Mouse (Mus musculus): ENCODE data around the gene Gprc5b. TPM values are rescaled to one million over a fixed set of nuclear protein-coding genes. Genes with fewer than 3 reads are reported as not detected.

Gene Gprc5b
- polyA plus RNA-seq, 1 experiment from 2014 or later = 17.8 TPM

GRCm38 (mm10) chr7:118935306-118935705, 59.7 kb downstream of the Gprc5b start:
- Histone ChIP-seq H3K36me3 (ENCODE audit: control insufficient read depth, insufficient read depth, low read length) (no peaks in the 10 kb centered on the region), H3K27me3 (ENCODE audit: control insufficient read depth, insufficient read depth, low read length) (no peaks in the 10 kb centered on the region), H3K9ac (ENCODE audit: low read length) (no peak overlapping the region), H3K4me3 (ENCODE audit: low read depth, low read length) (no peak overlapping the region), H3K9me3 (ENCODE audit: control insufficient read depth, low read length) (no peaks in the 10 kb centered on the region), H3K4me1 (ENCODE audit: control insufficient read depth, insufficient read depth, low read length) (no peaks in the 10 kb centered on the region), H3K27ac (ENCODE audit: low read depth, low read length) (no peak overlapping the region), H3K4me2 (ENCODE audit: low read depth) (no peak overlapping the region)
- DNase-seq (ENCODE audit: low spot score) = no peak
- WGBS = 68% methylated on average over 2 of the region's 2 CpGs
- ATAC-seq (ENCODE audit: insufficient read depth, low FRiP score, low TSS enrichment) = no peak

- no peak for ATAC-seq (ENCODE audit: insufficient read depth, low FRiP score, low TSS enrichment)
- Histone ChIP-seq H3K27me3 (ENCODE audit: control insufficient read depth, insufficient read depth, low read length) (no peaks in the 10 kb centered on the region), H3K9ac (ENCODE audit: low read length) (no peak overlapping the region), H3K27ac (ENCODE audit: low read depth, low read length) (no peak overlapping the region), H3K4me2 (ENCODE audit: low read depth) (no peak overlapping the region), H3K9me3 (ENCODE audit: control insufficient read depth, low read length) (no peaks in the 10 kb centered on the region), H3K4me3 (ENCODE audit: low read depth, low read length) (no peak overlapping the region), H3K36me3 (ENCODE audit: control insufficient read depth, insufficient read depth, low read length) (no peaks in the 10 kb centered on the region), H3K4me1 (ENCODE audit: control insufficient read depth, insufficient read depth, low read length) (no peaks in the 10 kb centered on the region)
- no peak for DNase-seq (ENCODE audit: low spot score)
- 83% methylated on average over 17 of the region's 17 CpGs for WGBS
Measured at GRCm38 (mm10) chr7:118931502-118932395, 63.3 kb downstream of the Gprc5b start.

- Histone ChIP-seq H3K4me1 (ENCODE audit: control insufficient read depth, insufficient read depth, low read length) (no peaks in the 10 kb centered on the region), H3K27me3 (ENCODE audit: control insufficient read depth, insufficient read depth, low read length) (no peaks in the 10 kb centered on the region), H3K4me3 (ENCODE audit: low read depth, low read length) (no peak overlapping the region), H3K27ac (ENCODE audit: low read depth, low read length) (no peak overlapping the region), H3K9me3 (ENCODE audit: control insufficient read depth, low read length) (no peaks in the 10 kb centered on the region), H3K4me2 (ENCODE audit: low read depth) (no peak overlapping the region), H3K36me3 (ENCODE audit: control insufficient read depth, insufficient read depth, low read length) (no peaks in the 10 kb centered on the region), H3K9ac (ENCODE audit: low read length) (no peak overlapping the region)
- DNase-seq (ENCODE audit: low spot score) (no peak), ATAC-seq (ENCODE audit: insufficient read depth, low FRiP score, low TSS enrichment) (no peak)
- 41% methylated on average over 16 of the region's 16 CpGs for WGBS
Measured at GRCm38 (mm10) chr7:118929601-118930311, 65.3 kb downstream of the Gprc5b start.

- 63% methylated on average over 8 of the region's 8 CpGs for WGBS
- DNase-seq (ENCODE audit: low spot score) (no peak), ATAC-seq (ENCODE audit: insufficient read depth, low FRiP score, low TSS enrichment) (no peak)
- Histone ChIP-seq H3K27me3 (ENCODE audit: control insufficient read depth, insufficient read depth, low read length) (no peaks in the 10 kb centered on the region), H3K4me3 (ENCODE audit: low read depth, low read length) (no peak overlapping the region), H3K4me1 (ENCODE audit: control insufficient read depth, insufficient read depth, low read length) (no peaks in the 10 kb centered on the region), H3K27ac (ENCODE audit: low read depth, low read length) (no peak overlapping the region), H3K9me3 (ENCODE audit: control insufficient read depth, low read length) (no peaks in the 10 kb centered on the region), H3K36me3 (ENCODE audit: control insufficient read depth, insufficient read depth, low read length) (no peaks in the 10 kb centered on the region), H3K4me2 (ENCODE audit: low read depth) (no peak overlapping the region), H3K9ac (ENCODE audit: low read length) (no peak overlapping the region)
Measured at GRCm38 (mm10) chr7:118928916-118929315, 66.1 kb downstream of the Gprc5b start.

- H3K4me2 ChIP-seq (ENCODE audit: low read depth) = no peak overlapping the region
- H3K4me3 ChIP-seq (ENCODE audit: low read depth, low read length) = no peak overlapping the region
- WGBS = 92% methylated on average over 3 of the region's 3 CpGs
- DNase-seq (ENCODE audit: low spot score) (no peak), ATAC-seq (ENCODE audit: insufficient read depth, low FRiP score, low TSS enrichment) (no peak)
- H3K36me3 ChIP-seq (ENCODE audit: control insufficient read depth, insufficient read depth, low read length) = no peaks in the 10 kb centered on the region
- no peaks in the 10 kb centered on the region for H3K4me1 ChIP-seq (ENCODE audit: control insufficient read depth, insufficient read depth, low read length)
- no peaks in the 10 kb centered on the region for H3K9me3 ChIP-seq (ENCODE audit: control insufficient read depth, low read length)
- no peak overlapping the region for H3K27ac ChIP-seq (ENCODE audit: low read depth, low read length)
- no peaks in the 10 kb centered on the region for H3K27me3 ChIP-seq (ENCODE audit: control insufficient read depth, insufficient read depth, low read length)
- no peak overlapping the region for H3K9ac ChIP-seq (ENCODE audit: low read length)
Measured at GRCm38 (mm10) chr7:118928316-118928715, 66.7 kb downstream of the Gprc5b start.

GRCm38 (mm10) chr7:118927279-118927678, 67.7 kb downstream of the Gprc5b start:
- H3K4me3 ChIP-seq (ENCODE audit: low read depth, low read length) = no peak overlapping the region
- H3K4me1 ChIP-seq (ENCODE audit: control insufficient read depth, insufficient read depth, low read length) = no peaks in the 10 kb centered on the region
- ATAC-seq (ENCODE audit: insufficient read depth, low FRiP score, low TSS enrichment) (no peak), DNase-seq (ENCODE audit: low spot score) (no peak)
- WGBS = 81% methylated on average over 2 of the region's 2 CpGs
- H3K27me3 ChIP-seq (ENCODE audit: control insufficient read depth, insufficient read depth, low read length) = no peaks in the 10 kb centered on the region
- no peak overlapping the region for H3K9ac ChIP-seq (ENCODE audit: low read length)
- H3K27ac ChIP-seq (ENCODE audit: low read depth, low read length) = no peak overlapping the region
- H3K4me2 ChIP-seq (ENCODE audit: low read depth) = no peak overlapping the region
- no peaks in the 10 kb centered on the region for H3K36me3 ChIP-seq (ENCODE audit: control insufficient read depth, insufficient read depth, low read length)
- no peaks in the 10 kb centered on the region for H3K9me3 ChIP-seq (ENCODE audit: control insufficient read depth, low read length)

- Histone ChIP-seq H3K4me1 (ENCODE audit: control insufficient read depth, insufficient read depth, low read length) (no peaks in the 10 kb centered on the region), H3K27ac (ENCODE audit: low read depth, low read length) (no peak overlapping the region), H3K4me2 (ENCODE audit: low read depth) (no peak overlapping the region), H3K27me3 (ENCODE audit: control insufficient read depth, insufficient read depth, low read length) (no peaks in the 10 kb centered on the region), H3K9me3 (ENCODE audit: control insufficient read depth, low read length) (no peaks in the 10 kb centered on the region), H3K4me3 (ENCODE audit: low read depth, low read length) (no peak overlapping the region), H3K36me3 (ENCODE audit: control insufficient read depth, insufficient read depth, low read length) (no peaks in the 10 kb centered on the region), H3K9ac (ENCODE audit: low read length) (no peak overlapping the region)
- DNase-seq (ENCODE audit: low spot score) (no peak), ATAC-seq (ENCODE audit: insufficient read depth, low FRiP score, low TSS enrichment) (no peak)
- WGBS = 87% methylated on average over 6 of the region's 6 CpGs
Measured at GRCm38 (mm10) chr7:118926516-118927260, 68.3 kb downstream of the Gprc5b start.

GRCm38 (mm10) chr7:118925547-118925946, 69.5 kb downstream of the Gprc5b start:
- Histone ChIP-seq H3K27me3 (ENCODE audit: control insufficient read depth, insufficient read depth, low read length) (no peaks in the 10 kb centered on the region), H3K36me3 (ENCODE audit: control insufficient read depth, insufficient read depth, low read length) (no peaks in the 10 kb centered on the region), H3K9ac (ENCODE audit: low read length) (no peak overlapping the region), H3K4me3 (ENCODE audit: low read depth, low read length) (no peak overlapping the region), H3K27ac (ENCODE audit: low read depth, low read length) (no peak overlapping the region), H3K4me1 (ENCODE audit: control insufficient read depth, insufficient read depth, low read length) (no peaks in the 10 kb centered on the region), H3K9me3 (ENCODE audit: control insufficient read depth, low read length) (no peaks in the 10 kb centered on the region), H3K4me2 (ENCODE audit: low read depth) (no peak overlapping the region)
- DNase-seq (ENCODE audit: low spot score) = no peak
- WGBS = 82% methylated on average over 3 of the region's 3 CpGs
- no peak for ATAC-seq (ENCODE audit: insufficient read depth, low FRiP score, low TSS enrichment)
